Mouse (Mus musculus) midbrain, embryonic 16.5 days (tissue): Measurements from ENCODE around the gene Camkk1. TPM values are rescaled to one million over a fixed set of nuclear protein-coding genes. Genes with fewer than 3 reads are reported as not detected.

Experiments used
- ATAC-seq: fragments of 200-750 bp; cut with Nextera tagmentation; 2 replicates; pipeline ENCODE4 v1.8.0; 2017; ENCODE audit warnings: moderate TSS enrichment
- H3K27ac ChIP-seq: fragments of 300-500 bp; sonication (generic); 2 replicates; pipeline ENCODE4 v1.5.1; 2014; ENCODE audit warnings: mild to moderate bottlenecking, low read length, mixed read lengths
- H3K27me3 ChIP-seq: fragments of 300-500 bp; sonication (generic); 2 replicates; pipeline ENCODE4 v1.6.1; 2014; ENCODE audit warnings: low read depth, low read length, mixed read lengths; ENCODE audit not compliant: control insufficient read depth, insufficient read depth
- H3K36me3 ChIP-seq: fragments of 300-500 bp; sonication (generic); 2 replicates; pipeline ENCODE4 v1.6.1; 2014; ENCODE audit warnings: mild to moderate bottlenecking, low read length, moderate library complexity, mixed read lengths; ENCODE audit not compliant: control insufficient read depth, insufficient read depth
- H3K4me1 ChIP-seq: fragments of 300-500 bp; sonication (generic); 2 replicates; pipeline ENCODE4 v1.6.1; 2014; ENCODE audit warnings: mild to moderate bottlenecking, low read length, mixed read lengths; ENCODE audit not compliant: control insufficient read depth, insufficient read depth
- H3K4me2 ChIP-seq: fragments of 300-500 bp; sonication (generic); 2 replicates; pipeline ENCODE4 v1.6.1; 2014; ENCODE audit warnings: mild to moderate bottlenecking, low read length, mixed read lengths
- H3K4me3 ChIP-seq: fragments of 300-500 bp; sonication (generic); 2 replicates; pipeline ENCODE4 v1.5.1; 2014; ENCODE audit warnings: low read depth, mild to moderate bottlenecking, low read length, moderate library complexity, mixed read lengths
- H3K9ac ChIP-seq: fragments of 300-500 bp; sonication (generic); 2 replicates; pipeline ENCODE4 v1.6.1; 2014; ENCODE audit warnings: low read depth, low read length, mixed read lengths
- H3K9me3 ChIP-seq: fragments of 300-500 bp; sonication (generic); replicated peaks from 2 replicates; pipeline ENCODE4 v1.6.1; 2014; ENCODE audit warnings: mild to moderate bottlenecking, low read length, mixed read lengths; ENCODE audit not compliant: control insufficient read depth, poor library complexity, severe bottlenecking
- WGBS: fragments of 180-500 bp; shearing (Covaris S2); extraction: QIAGEN DNeasy Blood & Tissue Kit; methylation state at CpG from one replicate; pipeline ENCODE4 v1.1.7; 2014; 5-methylcytosine and 5-hydroxymethylcytosine counted together
- polyA plus RNA-seq: library from polyadenylated mRNA; unstranded; fragments of >200 nt; fragmentation: Nextera tagmentation; extraction: Ambion mirVana; gene quantifications from 2 replicates; pipeline ENCODE4 v1.2.1, GENCODE M21; 2015

Camkk1 gene
- polyA plus RNA-seq, 1 experiment from 2014 or later: 33.6 TPM

GRCm38 (mm10) chr11:73039102-73039799, 20.4 kb downstream of the Camkk1 start:
- ATAC-seq: no peak
- no peak overlapping the region for H3K4me2 ChIP-seq
- H3K36me3 ChIP-seq: peaks cover 19% of the 10 kb centered on the region
- H3K9ac ChIP-seq: no peak overlapping the region
- H3K4me3 ChIP-seq: no peak overlapping the region
- H3K27ac ChIP-seq: no peak overlapping the region
- WGBS: 57% methylated on average over 9 of the region's 9 CpGs
- H3K4me1 ChIP-seq: no peaks in the 10 kb centered on the region
- no peaks in the 10 kb centered on the region for H3K27me3 ChIP-seq
- no peaks in the 10 kb centered on the region for H3K9me3 ChIP-seq

GRCm38 (mm10) chr11:73044229-73044755, 25.5 kb downstream of the Camkk1 start:
- no peak for ATAC-seq
- Histone ChIP-seq H3K9ac (no peak overlapping the region), H3K27ac (no peak overlapping the region), H3K36me3 (peaks cover 5% of the 10 kb centered on the region), H3K9me3 (no peaks in the 10 kb centered on the region), H3K4me1 (peaks cover 8% of the 10 kb centered on the region), H3K4me3 (no peak overlapping the region), H3K27me3 (no peaks in the 10 kb centered on the region), H3K4me2 (no peak overlapping the region)
- WGBS: 66% methylated on average over 6 of the region's 6 CpGs

DNA sequence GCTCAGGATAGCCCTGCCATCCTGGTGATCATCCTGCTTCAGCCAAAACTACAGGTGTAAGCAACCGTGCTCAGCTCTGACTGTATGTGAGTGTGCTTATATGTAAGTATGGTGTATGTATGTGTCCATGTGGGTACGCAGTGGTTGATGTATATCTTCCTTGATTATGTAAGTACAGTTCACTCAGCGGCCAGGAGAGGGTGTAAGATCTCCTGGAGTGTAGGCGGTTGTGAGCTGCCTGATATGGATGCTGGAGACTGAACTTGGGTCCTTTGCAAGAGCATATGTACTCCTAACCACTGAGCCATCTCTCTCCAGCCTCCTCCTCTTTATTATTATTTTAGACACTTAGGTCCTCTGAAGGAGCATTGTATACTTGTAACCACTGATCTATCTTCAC, 26.0 kb downstream of the Camkk1 start:
- no peak overlapping the region for H3K4me2 ChIP-seq
- WGBS: 71% methylated on average over 4 of the region's 4 CpGs
- H3K27ac ChIP-seq: no peak overlapping the region
- peaks cover 5% of the 10 kb centered on the region for H3K36me3 ChIP-seq
- no peaks in the 10 kb centered on the region for H3K9me3 ChIP-seq
- no peak for ATAC-seq
- no peak overlapping the region for H3K9ac ChIP-seq
- H3K4me3 ChIP-seq: no peak overlapping the region
- peaks cover 12% of the 10 kb centered on the region for H3K4me1 ChIP-seq
- no peaks in the 10 kb centered on the region for H3K27me3 ChIP-seq

DNA sequence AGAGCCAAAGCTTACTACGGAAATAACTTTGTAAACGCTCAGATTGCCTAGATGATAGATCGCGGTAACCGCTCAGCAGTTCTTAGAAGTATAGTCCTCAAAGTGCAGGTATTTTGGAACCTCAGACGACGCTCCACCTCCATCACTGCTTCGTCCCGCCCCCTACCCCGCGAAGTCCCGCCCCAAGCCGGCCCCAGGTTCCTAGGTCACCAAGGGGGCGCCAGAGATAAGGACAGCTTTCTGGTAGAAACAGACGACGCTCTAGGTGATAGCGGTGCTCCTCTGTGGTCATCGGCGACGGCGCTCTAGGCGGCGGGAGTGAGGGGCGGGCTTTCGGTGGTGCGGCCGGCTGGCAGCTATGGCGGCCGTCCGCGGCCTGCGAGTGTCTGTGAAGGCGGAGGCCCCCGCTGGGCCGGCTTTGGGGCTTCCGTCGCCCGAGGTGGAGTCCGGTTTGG, 28.8 kb downstream of the Camkk1 start, which contains the start of gene Ncbp3:
TSS of gene Ncbp3 (plus strand) at position 242 of the 455 bp plus-strand sequence.
- peak; percentile 96 for ATAC-seq
- Histone ChIP-seq H3K4me1 (peaks cover 12% of the 10 kb centered on the region), H3K27me3 (no peaks in the 10 kb centered on the region), H3K4me3 (peak within 1 kb of the TSS; percentile 76), H3K4me2 (peak within 1 kb of the TSS; percentile 80), H3K27ac (peak within 1 kb of the TSS; percentile 86), H3K9me3 (no peaks in the 10 kb centered on the region), H3K36me3 (peaks cover 5% of the 10 kb centered on the region; the same call in 1 of the 2 replicates), H3K9ac (peak within 1 kb of the TSS; percentile 95)
- under 1% methylated on average over 39 of the region's 39 CpGs for WGBS

DNA sequence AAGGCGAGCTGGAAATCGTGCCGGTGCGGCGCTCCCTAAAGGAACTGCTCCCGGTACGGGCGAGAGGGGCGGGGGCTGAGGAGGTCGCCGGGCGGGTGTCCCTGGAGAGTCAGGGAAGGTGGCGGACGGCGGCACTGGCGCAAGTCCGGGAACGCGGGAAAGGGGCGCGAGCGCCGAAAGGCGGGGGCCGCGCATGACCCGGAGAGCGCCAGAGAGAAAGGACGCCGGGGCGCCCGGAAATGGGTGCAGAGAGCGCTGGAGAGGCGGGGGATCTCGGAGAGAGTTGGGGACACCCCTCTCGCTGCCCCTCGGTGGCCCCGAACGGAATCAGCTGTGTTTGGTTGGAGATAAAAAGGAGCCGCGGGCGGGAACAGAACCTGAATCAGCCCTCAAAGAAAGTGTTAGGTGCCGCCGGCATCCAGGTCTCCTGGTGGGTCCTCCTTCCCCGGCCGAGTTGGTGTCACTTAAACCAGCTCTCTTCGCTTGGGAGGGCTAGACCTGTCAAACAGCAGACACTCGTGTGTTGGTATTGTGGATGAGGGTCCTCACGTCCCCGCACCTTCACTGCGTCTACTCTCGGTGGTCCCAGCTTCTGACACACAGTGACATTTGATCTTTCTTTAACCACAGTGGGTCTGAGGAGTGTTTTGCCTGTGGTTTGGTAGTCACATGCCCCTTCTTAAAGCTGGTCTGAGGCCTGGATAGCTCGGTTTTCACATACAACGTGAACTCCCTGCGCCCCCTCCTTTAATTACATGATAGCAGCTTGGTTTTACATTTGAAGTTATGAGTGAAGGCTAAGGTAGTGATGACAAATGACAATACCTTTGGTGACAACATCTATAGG, 29.4 kb downstream of the Camkk1 start:
- H3K9me3 ChIP-seq: no peaks in the 10 kb centered on the region
- H3K4me3 ChIP-seq: peak overlapping the region; percentile 76
- H3K4me2 ChIP-seq: peak overlapping the region; percentile 80
- H3K27me3 ChIP-seq: no peaks in the 10 kb centered on the region
- H3K4me1 ChIP-seq: peaks cover 12% of the 10 kb centered on the region
- ATAC-seq: peak; percentile 69
- H3K36me3 ChIP-seq: peaks cover 6% of the 10 kb centered on the region; the same call in 1 of the 2 replicates
- H3K27ac ChIP-seq: peak overlapping the region; percentile 86
- 1% methylated on average over 54 of the region's 55 CpGs for WGBS
- peak overlapping the region; percentile 95 for H3K9ac ChIP-seq

GRCm38 (mm10) chr11:73049335-73049734, 30.5 kb downstream of the Camkk1 start:
- H3K4me1 ChIP-seq: peaks cover 12% of the 10 kb centered on the region
- H3K4me2 ChIP-seq: peak overlapping the region; percentile 80
- no peak overlapping the region for H3K9ac ChIP-seq
- H3K27ac ChIP-seq: no peak overlapping the region
- H3K36me3 ChIP-seq: peaks cover 14% of the 10 kb centered on the region; the same call in 1 of the 2 replicates
- 4% methylated on average over 4 of the region's 4 CpGs for WGBS
- ATAC-seq: no peak
- H3K27me3 ChIP-seq: no peaks in the 10 kb centered on the region
- H3K4me3 ChIP-seq: peak overlapping the region; percentile 76; the same call in 1 of the 2 replicates
- no peaks in the 10 kb centered on the region for H3K9me3 ChIP-seq

DNA sequence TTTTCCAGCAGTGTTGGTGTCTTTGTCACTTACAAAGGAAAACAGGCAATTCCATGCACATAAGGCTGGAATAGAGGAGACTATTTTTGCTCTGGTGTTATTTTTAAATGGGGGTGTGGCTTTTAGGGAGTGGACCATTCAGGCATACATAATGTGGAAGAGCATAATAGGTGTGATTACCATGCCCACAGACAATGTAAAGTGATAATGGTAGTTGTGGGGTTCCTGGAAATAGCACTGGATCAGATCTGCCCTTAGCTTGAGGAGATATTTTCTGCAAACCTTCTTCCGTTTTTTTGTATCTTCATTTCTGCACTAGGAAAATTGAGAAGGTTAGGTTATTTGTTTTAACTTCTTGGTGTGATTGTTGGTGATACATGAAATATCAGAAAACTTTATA, 34.0 kb downstream of the Camkk1 start:
- Histone ChIP-seq H3K9ac (no peak overlapping the region), H3K27me3 (no peaks in the 10 kb centered on the region), H3K36me3 (peaks cover 21% of the 10 kb centered on the region), H3K9me3 (no peaks in the 10 kb centered on the region), H3K4me2 (no peak overlapping the region), H3K4me1 (peaks cover 12% of the 10 kb centered on the region), H3K27ac (no peak overlapping the region), H3K4me3 (no peak overlapping the region)
- ATAC-seq: no peak
- WGBS: 86% methylated on average over 1 of the region's 1 CpGs

DNA sequence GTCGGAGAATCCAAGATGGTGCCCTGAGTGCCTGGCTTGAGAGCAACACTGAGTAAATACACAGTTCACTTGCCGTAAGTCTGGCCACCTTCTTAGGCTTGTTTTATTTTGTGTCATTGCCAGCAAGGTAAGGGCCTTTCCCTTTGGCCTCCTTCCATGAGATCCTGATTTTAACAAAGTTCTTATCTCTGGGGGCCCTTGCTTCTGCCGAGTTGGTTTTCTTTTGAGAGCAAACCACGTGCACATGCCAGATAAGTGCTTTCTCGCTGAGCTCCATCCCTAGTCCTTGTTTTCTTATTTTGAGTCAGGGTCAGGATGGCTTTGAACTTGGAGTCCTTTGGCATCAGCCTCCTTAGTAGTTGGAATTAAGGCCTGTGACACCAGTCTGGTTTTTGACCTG, 38.9 kb downstream of the Camkk1 start:
- Histone ChIP-seq H3K27ac (no peak overlapping the region), H3K9me3 (no peaks in the 10 kb centered on the region), H3K4me2 (no peak overlapping the region), H3K4me3 (no peak overlapping the region), H3K4me1 (no peaks in the 10 kb centered on the region), H3K36me3 (peaks cover 22% of the 10 kb centered on the region), H3K9ac (no peak overlapping the region), H3K27me3 (no peaks in the 10 kb centered on the region)
- ATAC-seq: no peak
- 87% methylated on average over 5 of the region's 5 CpGs for WGBS
